Mouse (Mus musculus) CH12.LX (cell line): Measurements from ENCODE around the gene Olfr96.

ENCODE experiments used
- JUND ChIP-seq: conservative IDR thresholded peaks from 2 replicates; pipeline ENCODE4 v1.6.1; 2011; ENCODE audit warnings: low read depth, low read length, improper control_type of control experiment
- NELFE ChIP-seq: IDR thresholded peaks from 2 replicates; pipeline ENCODE4 v1.6.1; 2011; ENCODE audit warnings: low read depth, low read length, improper control_type of control experiment
- TBP ChIP-seq: conservative IDR thresholded peaks from 2 replicates; pipeline ENCODE4 v1.6.1; 2011; ENCODE audit warnings: low read depth, low read length, improper control_type of control experiment
- ZNF384 ChIP-seq: IDR thresholded peaks from 2 replicates; pipeline ENCODE4 v1.6.1; 2012; ENCODE audit warnings: low read depth, low read length, improper control_type of control experiment, inconsistent platforms

DNA sequence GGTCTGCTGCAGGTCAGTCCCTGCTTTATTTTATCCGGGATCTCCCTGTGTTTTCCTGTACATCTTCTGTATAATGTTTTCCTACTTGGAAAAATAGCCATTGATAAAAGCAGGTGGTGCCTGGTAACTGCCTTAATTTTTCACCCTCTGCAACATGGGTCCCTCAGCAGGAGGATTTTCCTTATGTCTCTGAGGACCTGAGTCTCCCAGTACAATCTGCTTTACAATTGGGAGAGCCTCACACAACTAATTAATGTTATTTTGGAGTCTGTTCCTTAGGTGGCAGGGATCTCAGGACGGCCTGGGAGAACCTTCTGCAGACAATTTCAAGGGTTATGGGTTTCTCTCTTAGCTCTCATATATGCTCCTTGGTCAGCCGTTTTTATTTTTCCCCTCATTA lies 6.9 kb upstream of the Olfr96 start, which contains the start of gene Olfr95:
- TF ChIP-seq ZNF384 = no peak
- no peak for TF ChIP-seq JUND
- no peak for TF ChIP-seq NELFE
- TF ChIP-seq TBP = no peak
